Mouse (Mus musculus): ENCODE measurements around the gene Tat.

DNA sequence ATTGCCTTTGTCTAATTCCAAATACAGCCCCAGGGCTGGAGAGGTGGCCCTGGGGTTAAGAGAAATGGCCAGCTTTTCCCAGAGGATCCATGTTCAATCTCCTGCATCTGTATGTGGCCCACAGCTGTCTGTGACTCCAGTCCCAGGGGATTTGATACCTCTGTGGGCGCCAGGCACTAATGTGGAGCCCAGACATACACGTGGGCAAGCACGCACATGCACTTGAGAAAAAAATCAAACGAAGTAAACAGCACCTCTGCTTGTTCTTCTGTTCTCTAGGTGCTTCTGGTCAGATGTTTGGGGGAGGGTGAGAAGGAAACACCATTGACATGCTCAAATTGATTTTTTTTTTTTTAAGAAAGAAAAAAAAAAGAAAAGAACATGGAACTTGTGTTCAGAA, 26.1 kb upstream of the Tat start:
- TF ChIP-seq CTCF (IDR thresholded peaks at IDR 0.05; ENCODE audit: control insufficient read depth, insufficient read depth, insufficient read length) (no peak), FOSL1 (IDR thresholded peaks at IDR 0.05; ENCODE audit: insufficient read depth, low read length, poor library complexity, severe bottlenecking) (no peak), MYOD1 (IDR thresholded peaks at IDR 0.05; ENCODE audit: control insufficient read depth, insufficient read length, low read depth) (no peak), CEBPB (IDR thresholded peaks at IDR 0.05; ENCODE audit: low read depth) (no peak), MYOG (IDR thresholded peaks at IDR 0.05; ENCODE audit: control insufficient read depth, extremely low read depth, insufficient read length) (no peak)
